Mouse (Mus musculus) left cerebral cortex, postnatal 10 days (tissue): ENCODE results near the gene Creb5. TPM values are rescaled to one million over a fixed set of nuclear protein-coding genes. Genes with fewer than 3 reads are reported as not detected.
A peak's percentile ranks its signal among the peaks of the same experiment; 100 is the strongest.

Source experiments
- DNase-seq, 2 experiments: peaks; one replicate each; pipeline ENCODE4 v3.0.0; 2021 to 2022; ENCODE audit warnings: low spot score in 2 of 2, mixed read lengths in 1 of 2; ENCODE audit errors: extremely low spot score in 1 of 2
- intact Hi-C: fragments of 180-260 bp; cut with DNase I; formaldehyde crosslinking; loops from one replicate; pipeline ENCODE4 v1.15.1; 2025
- total RNA-seq, 2 experiments: library from RNA; stranded (reverse); gene quantifications; 2 replicates each; pipeline ENCODE4 v1.2.3; 2021

Gene Creb5
- total RNA-seq, 2 experiments from 2014 or later = 2.4 to 2.9 TPM

- no peak for DNase-seq
- intact Hi-C loops = no loop called here
Measured at GRCm38 (mm10) chr6:53604386-53604785, 317.3 kb downstream of the Creb5 start.

DNA sequence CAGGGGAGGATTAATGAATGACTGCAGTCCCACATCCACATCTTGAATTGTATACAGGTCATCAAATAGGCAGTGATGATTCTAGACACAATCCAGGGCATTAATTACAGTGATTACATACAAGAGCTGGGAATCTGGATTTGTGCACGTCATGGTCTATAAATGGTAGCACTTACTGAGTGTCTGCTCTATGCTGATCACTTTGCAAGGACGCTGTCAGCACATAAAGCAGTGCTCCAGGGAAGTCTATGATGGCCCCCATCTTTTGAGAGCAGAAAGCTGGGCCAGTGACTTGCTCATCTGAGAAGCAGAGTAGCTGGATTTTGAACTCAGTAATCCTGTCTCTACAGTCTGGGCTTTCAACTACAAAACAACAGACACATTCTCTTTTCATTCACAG lies 318.1 kb downstream of the Creb5 start:
- intact Hi-C loops = no loop called here
- no peak for DNase-seq

DNA sequence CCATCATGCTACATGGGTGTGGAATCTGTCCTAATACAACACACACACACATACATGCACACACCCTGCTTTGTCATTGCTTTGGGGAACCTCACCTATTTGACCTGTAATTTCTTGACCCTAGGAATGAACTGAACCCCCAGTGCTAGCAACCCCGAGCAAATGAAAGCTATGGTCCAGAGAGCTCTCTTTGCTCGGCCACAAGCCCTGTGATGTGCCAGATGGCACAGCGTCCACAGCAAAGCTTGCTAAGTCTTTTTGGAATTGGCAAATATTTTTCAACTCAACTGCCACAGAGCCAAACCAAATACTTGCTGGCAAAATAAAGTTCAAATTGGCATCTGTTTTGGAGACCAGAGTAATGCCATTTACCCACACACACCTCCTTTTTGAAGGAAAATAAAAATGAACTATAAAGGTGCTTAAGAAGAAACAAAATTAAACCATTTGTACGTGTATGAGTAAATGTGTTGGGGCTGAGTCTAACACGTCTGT lies 324.4 kb downstream of the Creb5 start:
- DNase-seq = no peak
- intact Hi-C loops = no loop called here

GRCm38 (mm10) chr6:53612681-53613080 lies 325.6 kb downstream of the Creb5 start:
- no peak for DNase-seq
- intact Hi-C loops = no loop called here

DNA sequence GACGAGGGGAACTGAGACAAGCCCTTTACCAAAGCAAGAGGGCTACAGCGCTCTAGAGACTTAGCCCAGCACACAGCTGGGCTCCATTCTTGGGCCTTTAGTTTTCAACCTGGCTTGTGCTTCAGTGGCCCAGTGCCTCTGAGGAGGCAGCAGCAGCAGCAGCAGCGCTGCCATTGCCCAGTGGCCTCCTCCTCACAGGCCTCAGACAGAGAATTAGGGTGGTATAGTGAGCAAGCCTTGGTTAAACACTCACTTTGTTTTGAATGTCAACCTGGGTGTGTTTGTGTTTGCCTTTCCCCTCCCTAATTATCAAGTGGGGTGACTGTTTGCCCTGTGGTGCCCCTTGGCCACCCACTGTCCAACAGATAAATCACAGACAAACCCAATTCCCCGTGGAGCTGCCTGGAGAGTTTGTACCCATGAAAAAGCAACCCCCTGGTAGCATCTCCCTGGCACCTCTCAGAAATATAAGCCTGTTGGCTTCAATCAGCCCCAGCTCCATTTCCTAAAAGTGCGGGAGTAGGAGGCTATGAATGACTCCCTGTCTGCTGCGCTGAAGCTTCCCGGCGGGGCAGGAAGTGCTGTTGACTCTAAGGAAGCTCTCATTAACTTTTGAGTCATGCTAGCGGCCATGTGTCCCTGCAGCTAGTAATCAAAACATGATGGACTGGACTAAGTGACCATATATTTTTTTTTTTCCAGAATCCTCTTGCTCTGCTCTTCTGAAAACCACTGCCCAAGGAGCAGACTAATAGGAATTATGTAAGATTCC lies 328.6 kb downstream of the Creb5 start:
- intact Hi-C loops = no loop called here
- no peak for DNase-seq

DNA sequence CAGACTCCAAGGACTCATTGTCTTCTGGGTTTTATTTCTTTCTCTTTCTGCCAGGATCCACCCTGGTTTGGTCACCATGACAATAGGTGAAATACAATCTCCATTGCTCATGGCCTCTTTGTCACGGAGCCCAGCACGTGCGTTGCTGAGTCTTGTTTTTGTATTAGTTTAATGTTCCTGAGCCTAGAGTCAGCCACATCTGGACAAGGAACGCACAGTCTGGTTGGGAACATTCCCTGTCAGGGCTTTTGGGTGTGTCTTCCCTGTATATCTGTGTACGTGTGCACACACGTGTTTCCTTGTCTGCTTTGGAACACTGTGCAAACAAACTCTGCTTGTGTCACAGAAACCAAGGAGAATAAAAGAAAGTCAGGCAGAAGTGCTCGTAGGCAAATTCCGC lies 331.1 kb downstream of the Creb5 start:
- intact Hi-C loops = no loop called here

GRCm38 (mm10) chr6:53619676-53620075 lies 332.6 kb downstream of the Creb5 start:
- intact Hi-C loops = no loop called here
- no peak for DNase-seq

More for the DNA sequence above, 331.1 kb downstream of the Creb5 start:
- DNase-seq = no peak

GRCm38 (mm10) chr6:53621295-53621694 lies 334.2 kb downstream of the Creb5 start:
- no peak for DNase-seq
- intact Hi-C loops = no loop called here

GRCm38 (mm10) chr6:53624455-53625276 lies 337.6 kb downstream of the Creb5 start:
- no peak for DNase-seq
- intact Hi-C loops = no loop called here

DNA sequence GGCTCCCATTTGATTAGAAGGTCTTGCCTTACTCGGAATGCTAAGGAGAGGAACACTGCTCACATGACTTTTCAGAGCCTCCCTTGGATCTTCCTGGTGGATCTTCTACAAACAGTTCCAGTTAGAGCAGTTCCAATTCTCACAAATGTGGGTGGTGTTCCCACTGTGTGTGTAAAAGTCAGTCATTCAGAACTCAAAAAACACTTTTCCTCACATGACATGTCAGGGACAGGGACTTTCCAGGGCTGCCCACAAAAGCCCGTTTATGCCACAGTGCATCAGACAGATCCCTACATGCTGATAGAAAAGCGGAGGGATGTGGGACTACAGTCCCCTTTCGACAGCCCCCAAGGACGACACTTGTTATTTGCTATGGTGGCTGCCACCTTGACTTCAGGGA lies 339.0 kb downstream of the Creb5 start:
- intact Hi-C loops = no loop called here

GRCm38 (mm10) chr6:53628714-53629113 lies 341.6 kb downstream of the Creb5 start:
- no peak for DNase-seq
- intact Hi-C loops = no loop called here

More for the DNA sequence above, 339.0 kb downstream of the Creb5 start:
- DNase-seq = no peak

GRCm38 (mm10) chr6:53635453-53635852 lies 348.4 kb downstream of the Creb5 start:
- intact Hi-C loops = no loop called here
- no peak for DNase-seq

DNA sequence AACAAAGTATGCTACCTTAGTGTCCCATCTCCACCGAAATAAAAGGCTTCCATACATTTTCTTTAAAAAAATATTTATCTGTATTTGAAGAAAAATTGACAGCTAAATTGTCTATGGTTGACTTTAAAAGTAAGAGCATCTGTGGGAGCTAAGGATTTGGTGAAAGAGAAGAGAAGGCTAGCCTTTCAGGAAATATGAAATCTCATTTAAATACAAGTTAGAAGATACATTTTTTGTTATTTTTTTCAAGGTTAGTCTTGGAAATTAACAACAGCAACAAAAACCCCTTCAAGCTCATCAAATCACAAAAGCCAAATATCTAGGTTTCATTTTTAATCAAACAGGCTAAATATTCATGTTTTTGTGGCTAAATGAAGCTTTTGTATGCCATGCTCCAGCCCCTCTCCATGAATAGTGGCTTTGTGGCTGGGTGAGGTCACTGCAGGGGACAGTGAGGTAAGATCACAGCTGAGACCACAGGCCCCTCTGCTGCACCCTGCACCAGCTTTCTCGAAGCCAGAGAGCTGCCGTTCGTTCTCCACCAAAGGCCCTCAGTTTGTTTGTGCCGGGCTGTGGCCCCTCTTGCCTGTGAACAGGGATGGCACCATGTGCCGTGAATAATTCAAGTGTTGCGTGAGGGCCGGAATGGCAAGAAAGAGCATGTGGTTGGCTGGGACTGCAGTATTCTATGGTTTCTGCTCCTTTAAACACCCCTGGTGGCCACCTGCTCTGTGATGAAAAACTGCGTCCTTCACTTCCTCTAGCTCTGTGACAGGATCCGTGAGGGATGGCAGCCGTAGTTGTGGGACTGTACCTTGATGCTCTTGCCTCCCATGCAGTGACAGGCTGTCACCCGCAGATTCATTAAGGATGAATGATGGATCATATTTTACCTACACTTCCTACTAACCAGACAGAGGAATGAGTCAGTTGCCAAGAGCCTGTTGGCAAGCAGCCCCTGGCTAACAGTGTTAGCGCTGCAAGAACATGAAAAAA lies 350.6 kb downstream of the Creb5 start:
- intact Hi-C loops = no loop called here
- DNase-seq = peak in 1 of 2 experiments; percentile 35

DNA sequence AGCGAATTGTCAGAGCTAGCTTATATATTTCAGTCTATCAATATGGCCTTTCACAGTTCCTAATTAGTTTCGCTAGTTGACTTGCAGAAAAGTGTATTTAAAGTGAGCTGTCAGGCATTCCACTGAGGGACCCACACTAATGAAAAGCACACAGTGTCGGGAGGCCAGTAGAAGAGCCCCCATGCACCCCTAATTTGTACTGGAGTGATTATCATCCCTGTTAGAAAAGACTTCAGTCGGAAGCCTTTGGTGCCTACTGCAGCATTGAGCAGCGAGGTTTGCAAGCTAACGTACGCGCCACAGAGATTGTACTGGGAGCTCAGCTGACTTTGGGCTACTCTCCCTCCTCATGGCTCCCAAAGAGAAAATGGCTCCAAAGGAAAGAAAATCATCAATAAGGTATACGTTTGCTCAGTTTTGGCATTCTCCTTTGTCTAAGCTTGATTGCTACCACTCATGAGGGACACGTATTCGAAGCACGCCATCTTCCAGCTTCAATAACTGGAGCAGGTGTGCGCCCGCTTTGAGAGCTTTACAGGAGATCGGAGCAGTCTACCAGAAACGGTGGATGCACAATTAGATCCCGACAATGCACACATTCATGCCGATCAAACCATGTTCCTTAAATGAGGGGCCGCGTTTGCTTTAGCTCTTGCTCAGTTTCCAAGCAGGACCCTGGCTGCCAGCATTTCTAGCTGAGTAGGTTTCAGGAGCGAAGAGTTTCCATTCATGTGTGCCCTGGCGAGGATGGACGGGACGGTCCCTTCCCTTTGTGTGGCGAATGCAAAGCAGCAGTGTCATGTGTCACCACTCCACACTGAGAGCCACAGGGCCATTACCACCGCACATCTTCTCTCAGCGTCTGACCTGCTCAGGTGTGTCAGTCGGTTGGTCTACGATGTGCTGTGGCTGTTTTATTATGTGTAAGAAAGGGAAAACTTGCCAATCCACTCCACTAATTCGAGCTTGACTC lies 354.8 kb downstream of the Creb5 start:
- DNase-seq = no peak
- intact Hi-C loops = loop anchor here (10.0 kb wide), 1 partner anchor 477 kb away; no protein-coding TSS in a partner anchor

DNA sequence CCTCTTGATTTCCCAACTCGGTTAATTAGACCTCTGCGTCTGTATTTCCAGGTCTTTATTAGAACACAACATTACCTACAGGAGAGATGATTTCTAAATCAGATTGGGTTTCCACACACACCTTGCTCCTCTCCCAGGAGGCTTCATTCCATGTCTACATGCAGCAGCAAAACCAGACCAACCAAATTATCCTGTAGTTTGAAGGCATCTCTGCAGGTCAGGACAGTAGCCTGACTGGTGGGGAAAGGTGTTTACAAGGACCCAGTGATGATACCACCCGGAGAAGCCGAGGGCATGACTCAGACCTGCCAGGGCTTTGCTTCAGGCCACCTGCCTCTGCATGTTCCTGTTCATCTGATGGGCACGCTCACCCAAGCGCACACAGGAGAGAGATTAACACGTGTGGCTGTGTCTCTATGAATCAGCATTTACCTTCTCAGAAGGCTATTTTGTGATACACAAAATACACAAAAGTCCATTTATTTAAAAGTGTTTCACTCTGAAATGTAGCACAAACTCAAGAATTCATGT lies 355.8 kb downstream of the Creb5 start:
- intact Hi-C loops = loop anchor here (10.0 kb wide), 1 partner anchor 478 kb away; no protein-coding TSS in a partner anchor
- DNase-seq = no peak

GRCm38 (mm10) chr6:53643481-53643880 lies 356.4 kb downstream of the Creb5 start:
- no peak for DNase-seq
- intact Hi-C loops = loop anchor here (10.0 kb wide), 1 partner anchor 479 kb away; no protein-coding TSS in a partner anchor

DNA sequence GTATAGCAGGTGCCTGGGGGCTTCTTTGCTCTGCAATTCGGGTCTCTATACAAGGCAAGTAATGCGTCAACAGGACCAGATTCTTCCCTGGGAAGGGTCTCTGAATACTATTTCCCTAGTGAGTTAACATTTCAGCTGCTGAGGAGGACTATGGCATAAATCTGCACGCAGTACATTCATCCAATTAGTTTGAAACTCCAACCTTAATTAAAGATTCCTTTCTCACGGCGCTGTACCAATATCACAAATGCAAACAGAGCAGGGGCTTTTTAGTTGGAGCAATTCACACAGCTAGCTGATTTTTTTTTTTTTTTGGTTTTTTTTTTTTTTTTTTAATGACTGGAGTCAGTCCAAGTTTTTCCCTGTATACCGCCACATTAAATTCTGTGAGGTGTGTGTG lies 357.0 kb downstream of the Creb5 start:
- no peak for DNase-seq
- intact Hi-C loops = loop anchor here (10.0 kb wide), 1 partner anchor 479 kb away; no protein-coding TSS in a partner anchor
